Mouse (Mus musculus): ENCODE data around the gene Sez6l. TPM values are rescaled to one million over a fixed set of nuclear protein-coding genes. Genes with fewer than 3 reads are reported as not detected.

Sez6l gene
- total RNA-seq, 1 experiment from 2014 or later: 4.6 TPM

- DNase-seq: peak; percentile 42
Measured at GRCm38 (mm10) chr5:112584155-112584769, 7.3 kb upstream of the Sez6l start.

GRCm38 (mm10) chr5:112583304-112583703 is 6.3 kb upstream of the Sez6l start:
- no peak for DNase-seq

- no peak for DNase-seq
Measured at GRCm38 (mm10) chr5:112577750-112578149, 765 bp upstream of the Sez6l start.

GRCm38 (mm10) chr5:112576361-112576992 is 508 bp downstream of the Sez6l start:
- no peak for DNase-seq

GRCm38 (mm10) chr5:112575151-112575915 is 1.7 kb downstream of the Sez6l start:
- no peak for DNase-seq

GRCm38 (mm10) chr5:112573916-112574315 is 3.1 kb downstream of the Sez6l start:
- peak; percentile 43 for DNase-seq

GRCm38 (mm10) chr5:112572217-112572616 is 4.8 kb downstream of the Sez6l start:
- DNase-seq: no peak

GRCm38 (mm10) chr5:112565489-112565888 is 11.5 kb downstream of the Sez6l start:
- no peak for DNase-seq

- DNase-seq: no peak
Measured at GRCm38 (mm10) chr5:112565083-112565482, 11.9 kb downstream of the Sez6l start.

- no peak for DNase-seq
Measured at GRCm38 (mm10) chr5:112560869-112561499, 16.0 kb downstream of the Sez6l start.

- DNase-seq: no peak
Measured at GRCm38 (mm10) chr5:112560139-112560538, 16.8 kb downstream of the Sez6l start.

- DNase-seq: no peak
Measured at GRCm38 (mm10) chr5:112557396-112557795, 19.6 kb downstream of the Sez6l start.

- DNase-seq: no peak
Measured at GRCm38 (mm10) chr5:112556640-112557039, 20.3 kb downstream of the Sez6l start.

GRCm38 (mm10) chr5:112554508-112554907 is 22.5 kb downstream of the Sez6l start:
- DNase-seq: no peak

- DNase-seq: no peak
Measured at GRCm38 (mm10) chr5:112552786-112553185, 24.2 kb downstream of the Sez6l start.

GRCm38 (mm10) chr5:112551975-112552728 is 24.8 kb downstream of the Sez6l start:
- no peak for DNase-seq

GRCm38 (mm10) chr5:112548846-112549620 is 28.0 kb downstream of the Sez6l start:
- no peak for DNase-seq

- DNase-seq: no peak
Measured at GRCm38 (mm10) chr5:112546771-112547170, 30.2 kb downstream of the Sez6l start.

GRCm38 (mm10) chr5:112538295-112538694 is 38.7 kb downstream of the Sez6l start:
- DNase-seq: no peak

- no peak for DNase-seq
Measured at GRCm38 (mm10) chr5:112535868-112536267, 41.1 kb downstream of the Sez6l start.

GRCm38 (mm10) chr5:112534146-112534545 is 42.8 kb downstream of the Sez6l start:
- DNase-seq: no peak

Measured in adrenal gland, postnatal 25 days (tissue).